9 mouse cellular contexts compared by ENCODE assay signal in the genomic region with DNA sequence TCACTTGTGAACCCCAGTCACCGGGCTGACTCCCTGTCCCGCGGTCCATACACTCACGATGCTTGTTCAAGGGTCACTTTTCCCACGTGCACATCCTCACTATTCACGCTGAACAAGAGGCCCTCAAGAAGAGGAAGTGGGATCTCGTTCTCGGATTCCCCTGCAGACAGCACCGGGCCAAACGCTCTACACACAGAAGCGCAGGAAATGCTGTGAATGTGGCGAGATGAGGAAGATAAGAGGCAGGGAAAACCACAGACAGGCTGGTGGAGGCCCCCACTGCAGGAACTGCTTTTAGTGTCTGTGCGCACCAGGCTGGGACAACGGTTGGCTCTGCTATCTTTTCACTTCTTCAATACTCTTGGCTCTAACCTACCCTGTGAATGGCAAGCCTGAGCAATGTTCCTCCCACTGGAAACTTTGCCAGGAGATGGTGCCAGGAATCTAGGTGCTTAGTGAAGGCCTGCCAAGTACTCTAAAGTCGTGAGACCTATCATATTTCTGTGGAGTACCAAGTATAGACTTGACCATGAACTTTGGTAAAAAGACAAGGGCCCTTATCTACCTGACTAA. TPM values are rescaled to one million over a fixed set of nuclear protein-coding genes. Genes with fewer than 3 reads are reported as not detected.
DNase-seq lines count a peak whose midpoint lies in the region; ATAC-seq and TF ChIP-seq lines count a peak whose summit lies in the region.
"Had no signal": no experiment of that assay in that cellular context is flagged by ENCODE, and none has a peak within 500 bp of the region (broad histone marks: within the 10 kb centered on the region; RNA-seq: fewer than 3 reads in every experiment).

No protein-coding gene starts in this region.

- H3K4me2 ChIP-seq in lung, embryonic 15.5 days: peak overlapping the region; percentile 21; the same call in 1 of the 2 replicates
- H3K4me2 ChIP-seq: neural tube, embryonic 12.5 days had no signal

- peaks cover 97% of the 10 kb centered on the region for H3K4me1 ChIP-seq in erythroblast, embryonic 14.5 days (ENCODE audit: control insufficient read depth)
- peaks cover 20% of the 10 kb centered on the region for H3K4me1 ChIP-seq in lung, embryonic 15.5 days

- peak overlapping the region; percentile 12 for H3K4me3 ChIP-seq in erythroblast, embryonic 14.5 days (replicated peaks)
- no peak overlapping the region for H3K4me3 ChIP-seq in lung, embryonic 15.5 days
- no peak overlapping the region for H3K4me3 ChIP-seq in gastrocnemius, adult 2 months
- H3K4me3 ChIP-seq: neural tube, embryonic 12.5 days had no signal

- peak; percentile 53 for DNase-seq in CD4-positive, CD25-positive, alpha-beta regulatory T cell, adult 2 months (ENCODE audit: low read depth, low spot score)
- peak; percentile 24 to 51 for DNase-seq in heart, postnatal 14 days
- no peak for DNase-seq in layer of hippocampus, adult 11-12 months (ENCODE audit: low spot score)
- DNase-seq in gastrocnemius, adult 2 months: no peak
- no peak for DNase-seq in right cerebral cortex, postnatal 4 days

- no peaks in the 10 kb centered on the region for H3K36me3 ChIP-seq in erythroblast, embryonic 14.5 days (ENCODE audit: control insufficient read depth)
- H3K36me3 ChIP-seq in lung, embryonic 15.5 days: no peaks in the 10 kb centered on the region
- H3K36me3 ChIP-seq: neural tube, embryonic 12.5 days had no signal

- TF ChIP-seq CTCF in gastrocnemius, adult 2 months (IDR thresholded peaks at IDR 0.05): no peak

- ATAC-seq in erythroblast, adult 5-6 weeks (replicated peaks; ENCODE audit: low FRiP score, poor library complexity, severe bottlenecking): no peak
- ATAC-seq in lung, embryonic 15.5 days (ENCODE audit: borderline replicate concordance, extremely low read depth, low FRiP score, low TSS enrichment): peak; percentile 28; the same call in 1 of the 2 replicates

- intact Hi-C loops in heart, postnatal 14 days (cut with DNase I): no loop called here
- intact Hi-C loops in gastrocnemius, adult 2 months (cut with DNase I): no loop called here

- H3K9ac ChIP-seq in lung, embryonic 15.5 days: no peak overlapping the region
- H3K9ac ChIP-seq: neural tube, embryonic 12.5 days had no signal

- 37% methylated on average over 15 of the region's 15 CpGs for WGBS in lung, embryonic 15.5 days

- peak overlapping the region; percentile 22; the same call in 1 of the 2 replicates for H3K27ac ChIP-seq in lung, embryonic 15.5 days
- no peak overlapping the region for H3K27ac ChIP-seq in gastrocnemius, adult 2 months
- H3K27ac ChIP-seq: neural tube, embryonic 12.5 days had no signal

- H3K9me3 ChIP-seq in erythroblast, embryonic 14.5 days (ENCODE audit: control insufficient read depth, low read length): no peaks in the 10 kb centered on the region
- H3K9me3 ChIP-seq in lung, embryonic 15.5 days: no peaks in the 10 kb centered on the region
- H3K9me3 ChIP-seq: neural tube, embryonic 12.5 days had no signal

- peaks cover 3% of the 10 kb centered on the region for H3K27me3 ChIP-seq in erythroblast, embryonic 14.5 days (ENCODE audit: control insufficient read depth)
- peaks cover 67% of the 10 kb centered on the region for H3K27me3 ChIP-seq in lung, embryonic 15.5 days

RNA-seq across cellular contexts. Expression of a gene that starts 18.7 kb away (rescaled TPM):
- 5.1 and 5.2 TPM in 2 replicates for polyA plus RNA-seq in erythroblast, embryonic 14.5 days (2012)
- total RNA-seq in erythroblast, adult 5-6 weeks (2015; ENCODE audit: low replicate concordance): 6.3 and 19.0 TPM in 2 replicates
- total RNA-seq in erythroblast, adult 5-6 weeks (2017; ENCODE audit: low replicate concordance): 19.5 and 22.1 TPM in 2 replicates
- 10 to 100 TPM; 31.6 to 35.3 TPM for total RNA-seq in heart, postnatal 14 days (2021)
- 70.1 and 73.3 TPM in 2 replicates for polyA plus RNA-seq in lung, embryonic 15.5 days (2015; fragmentation: Nextera tagmentation; extraction: Ambion mirVana)
- 10 to 100 TPM; 50.2 to 51.4 TPM for total RNA-seq in gastrocnemius, adult 2 months (2021)

Comparison
In these comparisons a context has a peak if more than half of its experiments do, and no peak if none do; other contexts are left out.
1. DNase-seq: peak in CD4-positive, CD25-positive, alpha-beta regulatory T cell, adult 2 months (single experiment) and heart, postnatal 14 days (2 of 2); none in layer of hippocampus, adult 11-12 months (single experiment), gastrocnemius, adult 2 months (single experiment) and right cerebral cortex, postnatal 4 days (single experiment).